Comparison of ENCODE assay signal across 25 mouse cellular contexts in genomic region chr2:63850033-63850432, GRCm38 (mm10).
DNase-seq lines count a peak whose midpoint lies in the region; ATAC-seq lines count a peak whose summit lies in the region.
"Had no signal": no experiment of that assay in that cellular context is flagged by ENCODE, and none has a peak within 500 bp of the region (broad histone marks: within the 10 kb centered on the region; RNA-seq: fewer than 3 reads in every experiment).

No protein-coding gene starts in this region.

- 0 out of 2 replicates have a peak, but pooled peaks have one; percentile 57 for ATAC-seq in hindbrain, embryonic 13.5 days (ENCODE audit: low FRiP score)
- no peak for ATAC-seq in hindbrain, embryonic 16.5 days
- no peak for ATAC-seq in midbrain, embryonic 14.5 days (ENCODE audit: low FRiP score, low TSS enrichment)
- peak; percentile 35; the same call in 1 of the 2 replicates for ATAC-seq in neural tube, embryonic 14.5 days (ENCODE audit: low read depth)
- no peak for ATAC-seq in neural tube, embryonic 15.5 days (ENCODE audit: low FRiP score)
- ATAC-seq: forebrain, embryonic 14.5 days; forebrain, postnatal 0 days; intestine, postnatal 0 days; Patski had no signal

- H3K27me3 ChIP-seq in hindbrain, embryonic 13.5 days = no peaks in the 10 kb centered on the region
- no peaks in the 10 kb centered on the region for H3K27me3 ChIP-seq in hindbrain, embryonic 16.5 days (replicated peaks; ENCODE audit: control insufficient read depth, insufficient read depth, low read length)
- no peaks in the 10 kb centered on the region for H3K27me3 ChIP-seq in midbrain, embryonic 14.5 days (ENCODE audit: control insufficient read depth, insufficient read depth, low read length)
- no peaks in the 10 kb centered on the region for H3K27me3 ChIP-seq in midbrain, embryonic 10.5 days (ENCODE audit: low read depth, poor library complexity, severe bottlenecking)
- no peaks in the 10 kb centered on the region for H3K27me3 ChIP-seq in neural tube, embryonic 14.5 days (ENCODE audit: control insufficient read depth, insufficient read depth, low read length)
- H3K27me3 ChIP-seq in neural tube, embryonic 15.5 days (replicated peaks) = no peaks in the 10 kb centered on the region
- H3K27me3 ChIP-seq: CH12.LX; embryonic facial prominence, embryonic 12.5 days; embryonic facial prominence, embryonic 15.5 days; Patski had no signal

- no peak overlapping the region for H3K4me2 ChIP-seq in hindbrain, embryonic 13.5 days
- H3K4me2 ChIP-seq in hindbrain, embryonic 16.5 days (ENCODE audit: low read length) = no peak overlapping the region
- no peak overlapping the region for H3K4me2 ChIP-seq in midbrain, embryonic 14.5 days (ENCODE audit: low read length)
- no peak overlapping the region for H3K4me2 ChIP-seq in neural tube, embryonic 14.5 days (ENCODE audit: low read depth, low read length)
- H3K4me2 ChIP-seq in neural tube, embryonic 15.5 days = no peak overlapping the region
- H3K4me2 ChIP-seq: embryonic facial prominence, embryonic 12.5 days; embryonic facial prominence, embryonic 15.5 days; heart, embryonic 11.5 days had no signal

- no peak overlapping the region for H3K9ac ChIP-seq in hindbrain, embryonic 13.5 days
- no peak overlapping the region for H3K9ac ChIP-seq in hindbrain, embryonic 16.5 days (ENCODE audit: low read depth, low read length)
- no peak overlapping the region for H3K9ac ChIP-seq in midbrain, embryonic 14.5 days (replicated peaks; ENCODE audit: low read length)
- H3K9ac ChIP-seq in neural tube, embryonic 14.5 days (replicated peaks; ENCODE audit: low read depth, low read length) = no peak overlapping the region
- H3K9ac ChIP-seq in neural tube, embryonic 15.5 days (replicated peaks) = no peak overlapping the region
- H3K9ac ChIP-seq: embryonic facial prominence, embryonic 12.5 days; embryonic facial prominence, embryonic 15.5 days; forebrain, postnatal 0 days had no signal

- H3K4me3 ChIP-seq in hindbrain, embryonic 13.5 days = no peak overlapping the region
- H3K4me3 ChIP-seq in hindbrain, embryonic 16.5 days (ENCODE audit: low read length) = no peak overlapping the region
- H3K4me3 ChIP-seq in midbrain, embryonic 14.5 days (replicated peaks; ENCODE audit: low read depth, low read length) = no peak overlapping the region
- H3K4me3 ChIP-seq in midbrain, embryonic 10.5 days = no peak overlapping the region
- no peak overlapping the region for H3K4me3 ChIP-seq in neural tube, embryonic 14.5 days (ENCODE audit: low read depth, low read length)
- no peak overlapping the region for H3K4me3 ChIP-seq in neural tube, embryonic 15.5 days (replicated peaks)
- H3K4me3 ChIP-seq: embryonic facial prominence, embryonic 12.5 days; embryonic facial prominence, embryonic 15.5 days; gastrocnemius, adult 2 months had no signal

- H3K4me1 ChIP-seq in hindbrain, embryonic 13.5 days (replicated peaks) = peaks cover 22% of the 10 kb centered on the region
- peaks cover 2% of the 10 kb centered on the region for H3K4me1 ChIP-seq in hindbrain, embryonic 16.5 days (ENCODE audit: control insufficient read depth, insufficient read depth, low read depth, low read length)
- peaks cover 7% of the 10 kb centered on the region; the same call in 1 of the 2 replicates for H3K4me1 ChIP-seq in midbrain, embryonic 14.5 days (ENCODE audit: control insufficient read depth, insufficient read depth, low read length)
- H3K4me1 ChIP-seq in midbrain, embryonic 10.5 days = peaks cover 15% of the 10 kb centered on the region
- peaks cover 5% of the 10 kb centered on the region; the same call in 1 of the 2 replicates for H3K4me1 ChIP-seq in neural tube, embryonic 14.5 days (ENCODE audit: control insufficient read depth, insufficient read depth, low read length)
- H3K4me1 ChIP-seq in neural tube, embryonic 15.5 days = peaks cover 8% of the 10 kb centered on the region

- DNase-seq in midbrain, embryonic 14.5 days = peak; percentile 29
- DNase-seq in midbrain, embryonic 10.5 days (ENCODE audit: low spot score) = no peak
- DNase-seq: adrenal gland, postnatal 10 days; adrenal gland, postnatal 36 days; B cell, adult 2 months; cerebellum, adult 11 months; cerebellum, adult 2 months; cerebellum, adult 9-11 months; cerebellum, postnatal 25 days; forebrain, postnatal 0 days; gastrocnemius, adult 2 months; gastrocnemius, postnatal 14 days; heart, adult 11 months had no signal

- WGBS in hindbrain, embryonic 13.5 days = 64% methylated on average over 5 of the region's 5 CpGs
- 59% methylated on average over 5 of the region's 5 CpGs for WGBS in hindbrain, embryonic 16.5 days
- WGBS in midbrain, embryonic 14.5 days = 58% methylated on average over 5 of the region's 5 CpGs
- WGBS in midbrain, embryonic 10.5 days = 92% methylated on average over 5 of the region's 5 CpGs
- WGBS in neural tube, embryonic 14.5 days = 52% methylated on average over 5 of the region's 5 CpGs
- 48% methylated on average over 5 of the region's 5 CpGs for WGBS in neural tube, embryonic 15.5 days

- peak overlapping the region; percentile 45 for H3K27ac ChIP-seq in hindbrain, embryonic 13.5 days
- H3K27ac ChIP-seq in hindbrain, embryonic 16.5 days (ENCODE audit: low read depth, low read length) = no peak overlapping the region
- 0 out of 2 replicates have a peak overlapping the region, but pooled peaks have one; percentile 15 for H3K27ac ChIP-seq in midbrain, embryonic 14.5 days (replicated peaks; ENCODE audit: low read depth, low read length)
- H3K27ac ChIP-seq in midbrain, embryonic 10.5 days (replicated peaks) = no peak overlapping the region
- H3K27ac ChIP-seq in neural tube, embryonic 14.5 days (ENCODE audit: low read depth, low read length) = no peak overlapping the region
- H3K27ac ChIP-seq in neural tube, embryonic 15.5 days (replicated peaks) = no peak overlapping the region
- H3K27ac ChIP-seq: embryonic facial prominence, embryonic 12.5 days; embryonic facial prominence, embryonic 15.5 days; gastrocnemius, adult 2 months had no signal

- no peaks in the 10 kb centered on the region for H3K36me3 ChIP-seq in hindbrain, embryonic 13.5 days
- H3K36me3 ChIP-seq in hindbrain, embryonic 16.5 days (ENCODE audit: control insufficient read depth, insufficient read depth, low read length) = no peaks in the 10 kb centered on the region
- no peaks in the 10 kb centered on the region for H3K36me3 ChIP-seq in midbrain, embryonic 14.5 days (ENCODE audit: control insufficient read depth, insufficient read depth, low read length)
- no peaks in the 10 kb centered on the region for H3K36me3 ChIP-seq in midbrain, embryonic 10.5 days
- no peaks in the 10 kb centered on the region for H3K36me3 ChIP-seq in neural tube, embryonic 14.5 days (ENCODE audit: control insufficient read depth, insufficient read depth, low read length)
- no peaks in the 10 kb centered on the region for H3K36me3 ChIP-seq in neural tube, embryonic 15.5 days
- H3K36me3 ChIP-seq: embryonic facial prominence, embryonic 12.5 days; embryonic facial prominence, embryonic 15.5 days; G1E had no signal

- no peaks in the 10 kb centered on the region for H3K9me3 ChIP-seq in hindbrain, embryonic 13.5 days
- H3K9me3 ChIP-seq in hindbrain, embryonic 16.5 days (ENCODE audit: control insufficient read depth, low read length) = no peaks in the 10 kb centered on the region
- H3K9me3 ChIP-seq in midbrain, embryonic 14.5 days (ENCODE audit: control insufficient read depth, low read length) = no peaks in the 10 kb centered on the region
- peaks cover 6% of the 10 kb centered on the region; the same call in 1 of the 2 replicates for H3K9me3 ChIP-seq in midbrain, embryonic 10.5 days (replicated peaks)
- no peaks in the 10 kb centered on the region for H3K9me3 ChIP-seq in neural tube, embryonic 14.5 days (ENCODE audit: control insufficient read depth, low read length)
- H3K9me3 ChIP-seq in neural tube, embryonic 15.5 days (replicated peaks) = no peaks in the 10 kb centered on the region
- H3K9me3 ChIP-seq: embryonic facial prominence, embryonic 12.5 days; embryonic facial prominence, embryonic 15.5 days had no signal

Comparison
In these comparisons a context has a peak if more than half of its experiments do, and no peak if none do; other contexts are left out.
1. ATAC-seq: peak in hindbrain, embryonic 13.5 days (single experiment) and neural tube, embryonic 14.5 days (single experiment); none in hindbrain, embryonic 16.5 days (single experiment), midbrain, embryonic 14.5 days (single experiment) and neural tube, embryonic 15.5 days (single experiment).
2. H3K27ac ChIP-seq: peak in hindbrain, embryonic 13.5 days (single experiment) and midbrain, embryonic 14.5 days (single experiment); none in hindbrain, embryonic 16.5 days (single experiment), midbrain, embryonic 10.5 days (single experiment), neural tube, embryonic 14.5 days (single experiment) and neural tube, embryonic 15.5 days (single experiment).